Mouse (Mus musculus): ENCODE data around the gene Hmgb1.

GRCm38 (mm10) chr5:149002034-149002802 lies 182.1 kb downstream of the Hmgb1 start:
- TF ChIP-seq CTCF (conservative IDR thresholded peaks at IDR 0.05; ENCODE audit: low read length) (no peak), NANOG (IDR thresholded peaks at IDR 0.05; ENCODE audit: borderline replicate concordance, low read length) (no peak), POU5F1 (IDR thresholded peaks at IDR 0.05; ENCODE audit: borderline replicate concordance, low read length) (no peak)
